17 mouse cellular contexts compared by ENCODE assay signal in genomic region chr3:88227976-88228375, GRCm38 (mm10). TPM values are rescaled to one million over a fixed set of nuclear protein-coding genes. Genes with fewer than 3 reads are reported as not detected.
DNase-seq lines count a peak whose midpoint lies in the region; ATAC-seq and TF ChIP-seq lines count a peak whose summit lies in the region.
"Had no signal": no experiment of that assay in that cellular context is flagged by ENCODE, and none has a peak within 500 bp of the region (broad histone marks: within the 10 kb centered on the region; RNA-seq: fewer than 3 reads in every experiment).

No protein-coding gene starts in this region.

- H3K27ac ChIP-seq in forebrain, postnatal 0 days (ENCODE audit: low read depth, low read length), result peak overlapping the region; percentile 95
- H3K27ac ChIP-seq in midbrain, embryonic 12.5 days (replicated peaks), result peak overlapping the region; percentile 82
- H3K27ac ChIP-seq: embryonic facial prominence, embryonic 15.5 days; kidney, embryonic 15.5 days; liver, embryonic 14.5 days had no signal

- no peak for TF ChIP-seq CTCF in brain, embryonic 14.5 days (IDR thresholded peaks at IDR 0.05; ENCODE audit: borderline replicate concordance, extremely low read depth, insufficient read depth, insufficient read length)
- TF ChIP-seq CTCF in forebrain, postnatal 0 days (IDR thresholded peaks at IDR 0.05; ENCODE audit: low read depth), result no peak

- no peak overlapping the region for H3K4me3 ChIP-seq in forebrain, postnatal 0 days (ENCODE audit: low read depth, low read length)
- no peak overlapping the region for H3K4me3 ChIP-seq in midbrain, embryonic 12.5 days
- H3K4me3 ChIP-seq: embryonic facial prominence, embryonic 15.5 days; kidney, embryonic 15.5 days had no signal

- peak; percentile 81 to 90 for DNase-seq in cerebellum, postnatal 10 days
- no peak for DNase-seq in cerebellum, adult 8-10 months
- peak; percentile 94 for DNase-seq in brain, embryonic 14.5 days (ENCODE audit: low read depth)
- peak; percentile 77 for DNase-seq in forebrain, postnatal 0 days
- DNase-seq in adrenal gland, postnatal 36 days, result no peak
- no peak for DNase-seq in frontal cortex, postnatal 25 days (ENCODE audit: low spot score in 2 of 2)
- DNase-seq in adrenal gland, adult 8-10 months, result no peak
- DNase-seq: lung, postnatal 14 days; spleen, adult 18-20 months had no signal

- H3K9me3 ChIP-seq in forebrain, postnatal 0 days (ENCODE audit: low read length), result no peaks in the 10 kb centered on the region
- no peaks in the 10 kb centered on the region for H3K9me3 ChIP-seq in midbrain, embryonic 12.5 days
- H3K9me3 ChIP-seq: embryonic facial prominence, embryonic 15.5 days; kidney, embryonic 15.5 days had no signal

- WGBS in forebrain, postnatal 0 days, result 7% methylated on average over 6 of the region's 6 CpGs
- 54% methylated on average over 6 of the region's 6 CpGs for WGBS in midbrain, embryonic 12.5 days

- H3K4me1 ChIP-seq in forebrain, postnatal 0 days (ENCODE audit: insufficient read depth), result peaks cover 65% of the 10 kb centered on the region
- H3K4me1 ChIP-seq in midbrain, embryonic 12.5 days, result peaks cover 98% of the 10 kb centered on the region
- H3K4me1 ChIP-seq: embryonic facial prominence, embryonic 15.5 days had no signal

- H3K36me3 ChIP-seq in forebrain, postnatal 0 days (ENCODE audit: insufficient read depth), result peaks cover 71% of the 10 kb centered on the region
- H3K36me3 ChIP-seq in midbrain, embryonic 12.5 days, result peaks cover 58% of the 10 kb centered on the region
- H3K36me3 ChIP-seq: embryonic facial prominence, embryonic 15.5 days; kidney, embryonic 15.5 days had no signal

- 0 out of 2 replicates have a peak overlapping the region, but pooled peaks have one; percentile 25 for H3K9ac ChIP-seq in forebrain, postnatal 0 days
- no peak overlapping the region for H3K9ac ChIP-seq in midbrain, embryonic 12.5 days (replicated peaks)
- H3K9ac ChIP-seq: embryonic facial prominence, embryonic 15.5 days; kidney, embryonic 15.5 days; liver, embryonic 14.5 days had no signal

- no peak overlapping the region for H3K4me2 ChIP-seq in forebrain, postnatal 0 days (ENCODE audit: low read depth)
- H3K4me2 ChIP-seq in midbrain, embryonic 12.5 days (replicated peaks), result no peak overlapping the region
- H3K4me2 ChIP-seq: embryonic facial prominence, embryonic 15.5 days; kidney, embryonic 15.5 days had no signal

- no peaks in the 10 kb centered on the region for H3K27me3 ChIP-seq in forebrain, postnatal 0 days (ENCODE audit: insufficient read depth, low read length)
- peaks cover 95% of the 10 kb centered on the region for H3K27me3 ChIP-seq in midbrain, embryonic 12.5 days

- ATAC-seq in forebrain, postnatal 0 days, result peak; percentile 16; the same call in 1 of the 2 replicates
- peak; percentile 38 for ATAC-seq in midbrain, embryonic 12.5 days (ENCODE audit: low FRiP score, low read depth)

- no peak for TF ChIP-seq POLR2A in brain, embryonic 14.5 days (IDR thresholded peaks at IDR 0.05; ENCODE audit: borderline replicate concordance, extremely low read depth, insufficient read depth, insufficient read length, poor library complexity, severe bottlenecking)

RNA-seq across cellular contexts. Expression of gene Rhbg, which starts 26.5 kb away (rescaled TPM):
- 0.45 and 0.73 TPM in 2 replicates for polyA plus RNA-seq in brain, embryonic 14.5 days (2012; rRNA removed)
- 0.19 TPM in 1 of 2 replicates, not detected in the other for total RNA-seq in forebrain, postnatal 0 days (2014; rRNA removed)
- polyA plus RNA-seq in forebrain, postnatal 0 days (2015; fragmentation: Nextera tagmentation; extraction: Ambion mirVana), result 0.21 and 0.25 TPM in 2 replicates
- 0.26 TPM in 1 of 2 replicates, not detected in the other for polyA plus RNA-seq in midbrain, embryonic 12.5 days (2016; fragmentation: Nextera tagmentation; extraction: Ambion mirVana)
- total RNA-seq in adrenal gland, postnatal 36 days (2021), result 1 to 10 TPM; 5.5 to 7.9 TPM
- 10 to 100 TPM; 12.0 to 27.5 (median 17.3) TPM for total RNA-seq in adrenal gland, adult 8-10 months (2022)
- total RNA-seq: granulocyte monocyte progenitor cell, adult 5-6 weeks; layer of hippocampus, adult 8-10 months; monocyte, adult 5-6 weeks had no signal
- polyA plus RNA-seq: heart, embryonic 14.5 days had no signal

RNA-seq across cellular contexts. Expression of gene Gm38392, which starts 59.0 kb away (rescaled TPM):
- polyA plus RNA-seq in brain, embryonic 14.5 days (2012; rRNA removed), result 0.11 TPM in 1 of 2 replicates, not detected in the other
- 0.69 TPM in 1 of 2 replicates, not detected in the other for total RNA-seq in forebrain, postnatal 0 days (2014; rRNA removed)
- 0.16 TPM in 1 of 2 replicates, not detected in the other for polyA plus RNA-seq in forebrain, postnatal 0 days (2015; fragmentation: Nextera tagmentation; extraction: Ambion mirVana)
- polyA plus RNA-seq in midbrain, embryonic 12.5 days (2016; fragmentation: Nextera tagmentation; extraction: Ambion mirVana), result not detected in 2 replicates
- 1 to 10 TPM in 1 of 2 experiments, under 1 TPM in 1; 0.99 to 1.5 TPM for total RNA-seq in adrenal gland, postnatal 36 days (2021)
- 1 to 10 TPM; 1.3 to 3.1 (median 2.3) TPM for total RNA-seq in adrenal gland, adult 8-10 months (2022)
- total RNA-seq: granulocyte monocyte progenitor cell, adult 5-6 weeks; monocyte, adult 5-6 weeks had no signal
- polyA plus RNA-seq: heart, embryonic 14.5 days; liver, embryonic 14.5 days had no signal

Comparison
In these comparisons a context has a peak if more than half of its experiments do, and no peak if none do; other contexts are left out.
1. DNase-seq: peak in cerebellum, postnatal 10 days (2 of 2), brain, embryonic 14.5 days (single experiment) and forebrain, postnatal 0 days (single experiment); none in cerebellum, adult 8-10 months (single experiment), adrenal gland, postnatal 36 days (0 of 2), frontal cortex, postnatal 25 days (0 of 2) and adrenal gland, adult 8-10 months (single experiment).